Mouse (Mus musculus) embryo, embryonic 11.5 days (tissue): Measurements from ENCODE around the gene Zfp668.

ENCODE experiments used
- DNase-seq: peaks from one replicate; pipeline ENCODE4 v3.0.0-alpha.2; 2012; ENCODE audit warnings: low read depth, low spot score

Gene Zfp668

GRCm38 (mm10) chr7:127895442-127895841 lies 18.8 kb upstream of the Zfp668 start, which contains the start of the genes Gm21974 and Vkorc1:
Gene Gm21974 (minus strand): TSS chr7:127895454.
Gene Vkorc1 (minus strand): TSS chr7:127895617.
- peak; percentile 92 for DNase-seq

- DNase-seq = no peak
Measured at GRCm38 (mm10) chr7:127894480-127894879, 17.9 kb upstream of the Zfp668 start.

GRCm38 (mm10) chr7:127890798-127891197 lies 14.2 kb upstream of the Zfp668 start, which contains the start of gene Prss53:
Gene Prss53 (minus strand): TSS chr7:127890970.
- no peak for DNase-seq

GRCm38 (mm10) chr7:127888821-127889220 lies 12.2 kb upstream of the Zfp668 start:
- no peak for DNase-seq

GRCm38 (mm10) chr7:127887781-127888180 lies 11.2 kb upstream of the Zfp668 start:
- DNase-seq = no peak

GRCm38 (mm10) chr7:127887191-127887590 lies 10.6 kb upstream of the Zfp668 start:
- DNase-seq = no peak

GRCm38 (mm10) chr7:127886551-127886950 lies 9.9 kb upstream of the Zfp668 start:
- no peak for DNase-seq

- DNase-seq = no peak
Measured at GRCm38 (mm10) chr7:127885951-127886350, 9.3 kb upstream of the Zfp668 start.

GRCm38 (mm10) chr7:127880431-127880830 lies 3.8 kb upstream of the Zfp668 start:
- no peak for DNase-seq

GRCm38 (mm10) chr7:127879301-127879700 lies 2.7 kb upstream of the Zfp668 start:
- no peak for DNase-seq

- peak; percentile 82 for DNase-seq
Measured at GRCm38 (mm10) chr7:127876041-127876466, 574 bp downstream of the Zfp668 start, which contains the start of gene Zfp646. Gene Zfp646 (plus strand): TSS chr7:127876221.

- DNase-seq = peak; percentile 91
Measured at GRCm38 (mm10) chr7:127875627-127876001, 1.0 kb downstream of the Zfp668 start.

GRCm38 (mm10) chr7:127874812-127875626 lies 1.6 kb downstream of the Zfp668 start:
- DNase-seq = peak; percentile 19

GRCm38 (mm10) chr7:127870136-127870821 lies 6.3 kb downstream of the Zfp668 start:
- DNase-seq = no peak

- no peak for DNase-seq
Measured at GRCm38 (mm10) chr7:127869149-127869810, 7.3 kb downstream of the Zfp668 start.

GRCm38 (mm10) chr7:127867641-127868040 lies 9.0 kb downstream of the Zfp668 start:
- no peak for DNase-seq

GRCm38 (mm10) chr7:127866434-127866833 lies 10.2 kb downstream of the Zfp668 start:
- DNase-seq = no peak

GRCm38 (mm10) chr7:127858258-127858657 lies 18.4 kb downstream of the Zfp668 start:
- no peak for DNase-seq

GRCm38 (mm10) chr7:127850906-127851305 lies 25.7 kb downstream of the Zfp668 start:
- no peak for DNase-seq

- DNase-seq = no peak
Measured at GRCm38 (mm10) chr7:127849973-127850875, 26.4 kb downstream of the Zfp668 start.
